Mouse (Mus musculus): ENCODE data around the gene Acin1. TPM values are rescaled to one million over a fixed set of nuclear protein-coding genes. Genes with fewer than 3 reads are reported as not detected.
"Not testable (repeated sequence)": the region's sequence is repeated elsewhere in the genome, so short reads cannot be mapped to it uniquely, and the experiment has no call there.

Gene Acin1
- polyA plus RNA-seq, 1 experiment from 2014 or later, result 216 TPM

DNA sequence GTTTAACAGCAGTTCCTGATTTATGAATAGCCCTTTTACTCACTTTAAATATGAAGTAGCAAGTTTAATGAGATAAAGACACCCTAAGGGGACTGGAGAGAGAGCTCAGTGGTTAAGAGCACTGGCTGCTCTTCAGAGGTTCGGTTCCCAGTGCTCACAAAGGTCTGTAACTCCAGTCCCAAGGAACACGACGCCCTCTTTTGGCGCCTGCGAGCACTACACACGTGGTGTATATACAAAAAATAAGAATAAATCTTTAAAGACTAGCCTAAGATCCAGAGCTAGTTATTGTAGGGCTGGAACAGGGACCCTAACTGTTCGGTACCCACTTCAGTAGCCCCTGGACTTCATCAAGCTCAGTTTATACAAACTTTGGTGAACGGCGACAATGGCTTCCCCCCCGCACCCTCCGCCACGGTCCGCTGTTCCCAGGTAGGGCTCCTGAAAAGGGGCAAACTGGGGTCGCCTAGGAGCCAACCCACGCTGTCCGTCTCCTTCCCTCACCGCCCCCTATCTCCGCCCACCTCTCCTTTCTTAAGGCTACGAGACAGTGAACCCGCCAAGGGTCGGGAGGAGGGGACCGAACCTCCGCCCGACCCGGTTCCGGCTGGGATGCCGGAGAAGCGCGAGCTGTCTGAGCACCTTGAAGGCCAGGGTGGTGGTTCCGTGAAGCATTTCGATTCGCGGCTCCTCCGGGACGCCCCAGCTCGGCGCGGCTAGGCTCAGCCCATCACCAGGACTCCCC is 69.4 kb downstream of the Acin1 start:
- 2% methylated on average over 38 of the region's 38 CpGs for WGBS

DNA sequence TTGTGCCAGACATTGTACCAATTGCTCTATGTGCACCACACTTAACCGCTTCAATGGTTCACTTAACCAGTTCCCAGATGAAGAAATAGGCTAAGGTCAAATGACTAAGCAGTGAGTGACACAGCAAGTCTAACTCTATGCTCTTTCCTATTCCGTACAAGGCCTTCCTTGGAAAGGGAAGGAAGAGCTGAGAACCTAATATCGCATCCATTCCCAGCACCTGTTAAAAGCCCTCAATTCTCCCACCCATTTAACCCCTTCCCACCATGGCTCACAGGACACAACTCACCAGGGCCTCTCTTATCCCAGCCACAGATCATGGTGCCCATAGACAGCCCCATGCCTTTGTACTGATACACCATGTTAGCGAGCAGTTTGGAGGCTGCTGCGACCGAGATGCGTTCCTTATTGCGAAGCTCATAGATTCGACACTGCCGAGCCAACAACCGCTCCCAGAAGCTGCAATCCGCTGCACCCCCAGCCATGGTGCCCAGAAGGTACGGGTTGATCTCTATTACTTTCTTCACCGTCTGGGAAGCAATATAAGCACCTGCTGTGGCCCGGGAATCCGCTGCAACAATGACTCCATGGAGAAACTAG is 70.4 kb downstream of the Acin1 start:
- 90% methylated on average over 16 of the region's 16 CpGs for WGBS

More for the DNA sequence above, 69.4 kb downstream of the Acin1 start:
- Histone ChIP-seq H3K27ac (peak overlapping the region; percentile 63), H3K4me2 (peak overlapping the region; percentile 78), H3K9ac (peak overlapping the region; percentile 88), H3K36me3 (ENCODE audit: poor library complexity, severe bottlenecking) (peaks cover 37% of the 10 kb centered on the region), H3K27me3 (no peaks in the 10 kb centered on the region), H3K9me3 (replicated peaks) (no peaks in the 10 kb centered on the region), H3K4me3 (peak overlapping the region; percentile 84), H3K4me1 (peaks cover 19% of the 10 kb centered on the region)
- peak; percentile 57 for ATAC-seq

DNA sequence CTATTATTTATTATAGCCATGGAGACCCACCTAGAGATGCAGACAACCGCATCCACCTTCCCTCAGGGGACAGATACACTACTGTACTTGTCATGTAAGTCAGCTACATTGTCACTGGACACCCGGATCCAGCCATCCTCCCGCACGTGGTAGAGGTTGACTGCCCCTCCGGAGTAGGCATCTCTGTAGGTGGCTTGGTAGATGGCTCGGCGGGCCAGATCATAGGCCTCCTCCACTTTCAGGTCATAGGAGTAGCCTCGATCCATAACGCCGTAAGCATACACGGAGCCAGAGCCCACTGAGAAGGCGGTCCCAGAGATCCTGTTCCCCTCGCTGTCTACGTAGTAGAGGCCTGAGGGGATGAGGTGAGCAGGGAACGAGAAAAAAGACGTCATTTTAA is 72.6 kb downstream of the Acin1 start:
- H3K4me2 ChIP-seq; H3K9me3 ChIP-seq (replicated peaks); H3K27me3 ChIP-seq; ATAC-seq; H3K4me3 ChIP-seq; H3K27ac ChIP-seq; H3K9ac ChIP-seq: not testable (repeated sequence)
- Histone ChIP-seq H3K36me3 (ENCODE audit: poor library complexity, severe bottlenecking) (peaks cover 54% of the 10 kb centered on the region), H3K4me1 (peaks cover 19% of the 10 kb centered on the region)
- 93% methylated on average over 16 of the region's 16 CpGs for WGBS

More for the DNA sequence above, 70.4 kb downstream of the Acin1 start:
- Histone ChIP-seq H3K27ac (no peak overlapping the region), H3K4me2 (peak overlapping the region; percentile 78), H3K9ac (no peak overlapping the region), H3K4me1 (peaks cover 19% of the 10 kb centered on the region), H3K9me3 (replicated peaks) (no peaks in the 10 kb centered on the region), H3K27me3 (no peaks in the 10 kb centered on the region), H3K4me3 (peak overlapping the region; percentile 84), H3K36me3 (ENCODE audit: poor library complexity, severe bottlenecking) (peaks cover 45% of the 10 kb centered on the region)
- ATAC-seq, result no peak

DNA sequence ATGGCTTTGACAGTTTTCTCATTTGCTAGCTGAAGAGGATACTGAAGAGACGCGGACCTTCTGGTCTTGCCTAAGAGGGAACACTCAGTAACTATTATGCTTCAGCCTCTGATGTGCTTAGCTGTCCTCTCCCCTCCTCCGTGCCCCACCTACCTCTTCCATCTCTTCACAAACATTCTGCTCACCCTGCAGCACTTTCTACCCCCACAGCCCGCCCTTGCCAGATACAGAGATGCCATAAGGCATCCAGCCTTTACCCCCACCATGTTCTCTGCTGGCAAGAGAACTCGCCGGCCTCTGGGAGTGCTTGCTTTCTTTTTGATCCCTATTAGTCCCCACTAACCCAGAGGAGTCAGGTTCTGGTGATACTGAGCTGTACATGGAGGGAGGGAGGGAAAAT is 76.1 kb downstream of the Acin1 start:
- no peaks in the 10 kb centered on the region for H3K27me3 ChIP-seq
- H3K4me1 ChIP-seq, result peaks cover 7% of the 10 kb centered on the region; the same call in 1 of the 2 replicates
- no peaks in the 10 kb centered on the region for H3K9me3 ChIP-seq (replicated peaks)
- no peak overlapping the region for H3K4me2 ChIP-seq
- H3K4me3 ChIP-seq, result no peak overlapping the region
- H3K9ac ChIP-seq, result no peak overlapping the region
- H3K36me3 ChIP-seq (ENCODE audit: poor library complexity, severe bottlenecking), result peaks cover 45% of the 10 kb centered on the region
- peak overlapping the region; percentile 22; the same call in 1 of the 2 replicates for H3K27ac ChIP-seq
- ATAC-seq, result no peak
- WGBS, result 81% methylated on average over 6 of the region's 6 CpGs

DNA sequence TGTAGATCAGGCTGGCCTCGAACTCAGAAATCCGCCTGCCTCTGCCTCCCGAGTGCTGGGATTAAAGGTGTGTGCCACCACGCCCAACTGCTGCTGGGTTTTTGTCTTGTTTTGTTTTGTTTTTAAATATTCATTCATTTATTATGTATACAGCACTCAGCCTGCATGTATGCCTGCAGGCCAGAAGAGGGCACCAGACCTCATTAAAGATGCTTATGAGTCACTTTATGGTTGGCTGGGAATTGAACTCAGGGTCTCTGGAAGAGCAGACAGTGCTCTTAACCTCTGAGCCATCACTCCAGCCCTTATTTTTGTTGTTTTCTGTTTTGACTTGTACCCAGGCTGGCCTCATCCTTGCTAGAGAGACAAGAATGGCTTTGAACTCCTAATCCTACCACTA is 76.8 kb downstream of the Acin1 start:
- H3K9me3 ChIP-seq (replicated peaks), result no peaks in the 10 kb centered on the region
- H3K4me3 ChIP-seq, result no peak overlapping the region
- no peak for ATAC-seq
- 0 out of 2 replicates have a peak, but pooled peaks cover 4% of the 10 kb centered on the region for H3K4me1 ChIP-seq
- WGBS, result 69% methylated on average over 4 of the region's 4 CpGs
- H3K27me3 ChIP-seq, result no peaks in the 10 kb centered on the region
- H3K36me3 ChIP-seq (ENCODE audit: poor library complexity, severe bottlenecking), result peaks cover 39% of the 10 kb centered on the region
- no peak overlapping the region for H3K27ac ChIP-seq
- H3K9ac ChIP-seq, result no peak overlapping the region
- H3K4me2 ChIP-seq, result no peak overlapping the region

DNA sequence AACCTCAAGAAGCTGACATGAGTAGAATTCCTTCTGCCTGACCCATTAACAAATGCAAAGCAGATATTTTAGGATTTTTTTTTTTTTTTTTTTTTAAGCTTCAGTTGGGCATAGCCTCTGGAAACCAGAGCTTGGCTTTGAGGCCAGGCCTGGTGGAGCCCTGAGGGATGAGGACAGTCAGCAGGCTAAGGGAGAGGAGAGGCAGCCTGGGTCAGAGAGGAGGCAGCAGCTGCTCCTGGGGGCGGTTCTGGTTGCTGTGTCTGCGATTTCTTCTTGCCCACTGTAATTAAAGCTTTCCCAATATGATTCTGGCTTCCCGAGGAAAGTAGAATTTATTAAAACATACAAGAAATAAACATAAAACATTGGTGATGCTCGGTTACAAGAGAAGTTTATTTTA is 77.5 kb downstream of the Acin1 start:
- Histone ChIP-seq H3K4me3 (no peak overlapping the region), H3K4me2 (no peak overlapping the region), H3K27me3 (no peaks in the 10 kb centered on the region), H3K27ac (no peak overlapping the region), H3K9ac (no peak overlapping the region), H3K36me3 (ENCODE audit: poor library complexity, severe bottlenecking) (peaks cover 31% of the 10 kb centered on the region), H3K9me3 (replicated peaks) (no peaks in the 10 kb centered on the region), H3K4me1 (peaks cover 10% of the 10 kb centered on the region; the same call in 1 of the 2 replicates)
- no peak for ATAC-seq
- WGBS, result 79% methylated on average over 4 of the region's 4 CpGs

DNA sequence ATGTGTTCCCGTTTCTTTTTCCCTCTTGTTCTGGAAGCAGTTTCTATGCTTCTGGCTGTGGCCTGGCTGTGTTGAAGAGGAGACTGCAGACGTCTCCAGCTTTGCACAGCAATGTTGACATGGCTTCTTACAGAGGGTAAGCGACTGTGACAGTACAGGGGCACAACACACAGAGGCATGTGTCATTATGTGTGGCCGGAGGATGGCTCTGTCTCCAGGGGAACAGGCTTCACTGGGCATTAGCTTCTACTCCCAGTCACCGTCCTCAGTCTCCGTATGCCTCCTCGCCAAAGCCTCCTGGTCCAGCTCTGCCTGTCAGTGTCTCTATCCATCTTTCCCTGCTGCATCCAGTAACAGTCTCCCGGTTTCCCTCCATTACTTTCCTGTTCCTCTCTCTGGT is 79.5 kb downstream of the Acin1 start:
- WGBS, result 64% methylated on average over 8 of the region's 8 CpGs
- Histone ChIP-seq H3K9ac (no peak overlapping the region; the same call in 1 of the 2 replicates), H3K36me3 (ENCODE audit: poor library complexity, severe bottlenecking) (peaks cover 16% of the 10 kb centered on the region; the same call in 1 of the 2 replicates), H3K4me3 (no peak overlapping the region), H3K4me1 (peaks cover 19% of the 10 kb centered on the region), H3K9me3 (replicated peaks) (no peaks in the 10 kb centered on the region), H3K4me2 (no peak overlapping the region), H3K27ac (no peak overlapping the region), H3K27me3 (no peaks in the 10 kb centered on the region)
- ATAC-seq, result no peak

DNA sequence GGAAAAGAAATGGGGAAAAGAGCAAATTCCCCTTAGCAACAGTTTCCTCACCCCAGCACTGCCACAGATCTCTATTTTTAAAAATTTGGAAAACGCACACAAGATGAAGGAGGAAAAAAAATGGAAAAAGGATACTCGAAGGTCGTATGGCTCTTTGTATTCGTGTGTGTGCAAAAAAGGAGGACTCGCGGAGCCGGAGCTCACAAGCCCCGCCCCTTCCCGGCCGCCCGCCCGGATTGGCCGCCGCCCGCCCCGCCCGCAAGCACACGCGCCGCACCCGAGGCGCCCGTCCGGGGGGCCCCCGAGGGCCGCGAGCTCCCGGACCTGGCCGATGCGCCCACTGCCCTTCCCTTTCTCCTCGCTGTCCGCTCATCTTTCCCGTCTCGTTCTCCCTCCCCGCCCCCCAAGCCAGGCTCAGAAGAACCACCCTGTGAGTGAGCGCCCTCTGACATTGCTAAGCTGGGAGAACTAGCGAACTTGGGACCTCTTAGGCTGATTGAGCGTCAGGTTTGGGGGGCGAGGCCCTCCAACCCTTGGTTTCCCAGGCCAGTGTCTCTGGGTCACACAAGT is 80.9 kb downstream of the Acin1 start, which contains the start of gene 4931414P19Rik:
Gene 4931414P19Rik, minus strand, starts transcription at position 242 of the 570 bp plus-strand sequence.
- no peaks in the 10 kb centered on the region for H3K27me3 ChIP-seq
- peak within 1 kb of the TSS; percentile 61 for H3K9ac ChIP-seq
- H3K4me3 ChIP-seq, result peak within 1 kb of the TSS; percentile 41
- 3% methylated on average over 26 of the region's 39 CpGs for WGBS
- H3K9me3 ChIP-seq (replicated peaks), result no peaks in the 10 kb centered on the region
- peak; percentile 32 for ATAC-seq
- peak within 1 kb of the TSS; percentile 3 for H3K27ac ChIP-seq
- peaks cover 21% of the 10 kb centered on the region for H3K4me1 ChIP-seq
- H3K4me2 ChIP-seq, result peak within 1 kb of the TSS; percentile 56
- 0 out of 2 replicates have a peak, but pooled peaks cover 4% of the 10 kb centered on the region for H3K36me3 ChIP-seq (ENCODE audit: poor library complexity, severe bottlenecking)

DNA sequence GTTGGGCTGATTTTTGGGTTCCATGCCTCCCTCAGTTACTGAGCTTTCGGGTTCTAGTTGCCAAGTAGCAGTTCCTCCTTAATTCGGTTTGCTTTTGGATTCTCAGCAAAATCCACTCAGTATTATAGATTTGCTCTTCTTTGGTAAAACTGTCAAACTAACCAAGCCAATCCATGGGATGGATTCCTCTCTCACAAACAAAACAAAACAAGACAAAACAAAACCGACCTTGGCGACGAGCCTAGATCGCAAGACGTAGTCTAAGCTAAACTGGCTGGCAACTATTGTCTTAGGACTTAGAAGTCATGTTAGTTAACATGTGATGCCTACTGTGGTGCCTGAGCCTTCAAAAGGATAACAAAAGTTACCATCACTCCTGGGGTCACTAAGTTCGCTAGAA is 83.0 kb downstream of the Acin1 start:
- Histone ChIP-seq H3K4me1 (peaks cover 21% of the 10 kb centered on the region), H3K27ac (peak overlapping the region; percentile 60), H3K4me2 (peak overlapping the region; percentile 59), H3K9ac (no peak overlapping the region), H3K9me3 (replicated peaks) (no peaks in the 10 kb centered on the region), H3K4me3 (peak overlapping the region; percentile 61), H3K36me3 (ENCODE audit: poor library complexity, severe bottlenecking) (no peaks in the 10 kb centered on the region), H3K27me3 (no peaks in the 10 kb centered on the region)
- ATAC-seq, result no peak
- WGBS, result 83% methylated on average over 8 of the region's 8 CpGs

DNA sequence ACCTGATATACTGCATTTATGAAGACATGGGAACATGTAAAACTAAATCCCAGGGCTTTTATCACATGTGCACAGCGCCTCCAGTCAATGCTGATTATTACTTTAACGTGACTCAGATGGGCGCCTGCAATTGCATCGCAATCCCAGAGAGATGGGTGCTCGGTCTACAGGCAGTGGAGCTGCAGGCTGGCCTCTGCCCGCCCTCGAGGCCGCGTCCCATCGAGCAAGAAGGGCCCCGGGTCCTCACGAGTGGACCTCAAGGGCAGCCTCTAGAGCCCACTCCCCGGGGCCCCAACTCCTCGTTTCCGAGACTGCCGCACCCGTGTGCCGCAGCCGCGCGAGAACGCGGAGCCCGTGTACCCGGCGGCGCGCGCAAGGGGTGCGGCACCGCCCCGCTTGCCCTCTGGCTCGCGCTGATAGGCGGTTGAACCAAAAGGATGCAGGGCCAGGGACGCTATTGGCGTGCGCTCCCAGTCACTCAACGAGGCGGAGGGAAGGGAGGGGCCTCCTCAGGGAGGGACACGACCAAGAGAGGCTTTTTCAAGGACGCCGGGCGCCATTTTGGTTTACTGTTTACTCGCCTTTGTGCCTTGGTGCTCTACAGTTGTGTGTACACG is 83.6 kb downstream of the Acin1 start:
- no peaks in the 10 kb centered on the region for H3K36me3 ChIP-seq (ENCODE audit: poor library complexity, severe bottlenecking)
- H3K27me3 ChIP-seq, result no peaks in the 10 kb centered on the region
- H3K27ac ChIP-seq, result peak overlapping the region; percentile 90
- ATAC-seq, result peak; percentile 99
- H3K9ac ChIP-seq, result peak overlapping the region; percentile 84
- H3K4me1 ChIP-seq, result peaks cover 21% of the 10 kb centered on the region
- under 1% methylated on average over 46 of the region's 46 CpGs for WGBS
- H3K4me3 ChIP-seq, result peak overlapping the region; percentile 61
- peak overlapping the region; percentile 59 for H3K4me2 ChIP-seq
- no peaks in the 10 kb centered on the region for H3K9me3 ChIP-seq (replicated peaks)

DNA sequence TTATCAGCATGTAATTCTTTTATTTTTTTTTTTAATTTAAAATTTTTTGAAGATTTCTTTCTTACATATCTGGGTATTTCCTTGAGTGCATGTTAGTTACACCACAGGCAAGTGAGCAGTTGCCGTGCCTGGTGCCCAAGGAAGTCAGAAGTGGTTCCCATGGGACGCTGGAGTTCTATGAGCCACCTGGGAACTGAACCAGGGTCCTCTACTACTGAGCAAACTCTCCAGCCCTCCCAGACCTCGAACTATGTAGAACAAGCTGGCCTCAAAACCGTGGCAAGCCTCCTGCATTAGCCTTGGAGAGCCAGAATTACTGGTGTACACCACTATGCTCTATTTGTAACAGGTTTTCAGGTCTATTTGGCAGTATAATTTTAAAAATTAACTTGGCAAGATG is 84.1 kb downstream of the Acin1 start:
- ATAC-seq, result no peak; the same call in 1 of the 2 replicates
- no peaks in the 10 kb centered on the region for H3K27me3 ChIP-seq
- no peaks in the 10 kb centered on the region for H3K36me3 ChIP-seq (ENCODE audit: poor library complexity, severe bottlenecking)
- H3K9ac ChIP-seq, result peak overlapping the region; percentile 84
- H3K27ac ChIP-seq, result peak overlapping the region; percentile 90
- H3K4me2 ChIP-seq, result peak overlapping the region; percentile 59
- WGBS, result 35% methylated on average over 4 of the region's 4 CpGs
- H3K4me1 ChIP-seq, result peaks cover 21% of the 10 kb centered on the region
- H3K9me3 ChIP-seq (replicated peaks), result no peaks in the 10 kb centered on the region
- H3K4me3 ChIP-seq, result peak overlapping the region; percentile 61

DNA sequence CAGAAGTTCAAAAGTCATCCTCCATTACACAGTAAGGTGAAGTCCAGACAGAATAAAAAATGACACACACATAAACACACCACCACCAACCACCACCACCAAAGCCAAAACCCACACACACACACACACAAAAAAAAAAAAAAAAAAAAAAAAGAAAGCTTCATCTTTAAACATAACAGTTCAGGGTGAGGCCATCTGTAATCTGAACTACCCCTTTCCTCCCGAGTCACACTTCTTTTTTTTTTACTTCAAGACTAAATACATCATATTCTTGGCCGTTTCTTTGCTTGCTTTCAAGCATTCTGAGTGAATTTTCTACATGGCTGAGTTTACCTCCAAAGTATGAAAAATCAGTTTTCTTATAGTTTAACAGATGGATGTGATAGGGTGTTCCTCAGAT is 85.1 kb downstream of the Acin1 start:
- H3K9ac ChIP-seq, result no peak overlapping the region
- no peak overlapping the region for H3K4me3 ChIP-seq
- H3K27me3 ChIP-seq, result no peaks in the 10 kb centered on the region
- 86% methylated on average over 2 of the region's 2 CpGs for WGBS
- peaks cover 21% of the 10 kb centered on the region for H3K4me1 ChIP-seq
- no peaks in the 10 kb centered on the region for H3K36me3 ChIP-seq (ENCODE audit: poor library complexity, severe bottlenecking)
- no peaks in the 10 kb centered on the region for H3K9me3 ChIP-seq (replicated peaks)
- no peak overlapping the region for H3K4me2 ChIP-seq
- no peak for ATAC-seq
- no peak overlapping the region for H3K27ac ChIP-seq
